Mouse (Mus musculus) bone marrow macrophage, adult 2 months (primary cell): ENCODE measurements around the gene Ripk1.

ENCODE experiments used
- CTCF ChIP-seq: IDR thresholded peaks from 2 replicates; pipeline ENCODE4 v1.5.1; 2012; ENCODE audit warnings: low read depth, mild to moderate bottlenecking, low read length, moderate library complexity
- POLR2A ChIP-seq: IDR thresholded peaks from 2 replicates; pipeline ENCODE4 v1.6.1; 2012; ENCODE audit warnings: mild to moderate bottlenecking, low read depth, low read length, borderline replicate concordance

GRCm38 (mm10) chr13:34003058-34003457, 895 bp downstream of the Ripk1 start:
- TF ChIP-seq CTCF: no peak
- no peak for TF ChIP-seq POLR2A
